Mouse (Mus musculus): ENCODE measurements around the gene Arhgap15. TPM values are rescaled to one million over a fixed set of nuclear protein-coding genes. Genes with fewer than 3 reads are reported as not detected.

The Arhgap15 gene
- total and polyA plus RNA-seq, 2 experiments from 2014 or later, result 1.2 to 2.0 TPM

DNA sequence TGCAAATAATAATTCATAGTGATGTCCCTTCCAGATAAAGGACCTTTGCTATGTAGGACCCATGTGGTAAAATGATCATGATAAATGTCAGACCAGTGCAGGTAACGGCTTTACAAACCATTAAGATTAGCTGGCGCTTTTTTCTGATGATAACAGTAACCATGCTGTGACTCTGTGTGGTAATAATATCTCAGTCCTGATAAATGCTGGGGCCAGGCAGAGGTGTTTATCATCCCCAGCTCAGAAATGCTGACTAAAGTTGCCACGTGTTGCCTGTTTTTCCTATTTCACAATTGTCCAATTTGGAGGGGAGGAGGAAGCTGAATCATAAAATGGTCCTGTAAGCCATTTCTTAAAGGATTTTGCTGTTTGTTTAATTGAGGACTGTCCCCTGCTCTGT is 564.9 kb downstream of the Arhgap15 start:
- 87% methylated on average over 3 of the region's 3 CpGs for WGBS
- Histone ChIP-seq H3K4me3 (ENCODE audit: low read depth, low read length) (no peak overlapping the region), H3K9ac (no peak overlapping the region), H3K9me3 (ENCODE audit: low read length) (no peaks in the 10 kb centered on the region), H3K4me2 (ENCODE audit: low read depth) (no peak overlapping the region), H3K36me3 (ENCODE audit: insufficient read depth) (no peaks in the 10 kb centered on the region), H3K4me1 (ENCODE audit: insufficient read depth) (0 out of 2 replicates have a peak, but pooled peaks cover 5% of the 10 kb centered on the region), H3K27ac (ENCODE audit: low read depth, low read length) (no peak overlapping the region), H3K27me3 (ENCODE audit: insufficient read depth, low read length) (no peaks in the 10 kb centered on the region)
- TF ChIP-seq CTCF (IDR thresholded peaks at IDR 0.05; ENCODE audit: low read depth), result no peak
- DNase-seq, result no peak
- ATAC-seq, result no peak

DNA sequence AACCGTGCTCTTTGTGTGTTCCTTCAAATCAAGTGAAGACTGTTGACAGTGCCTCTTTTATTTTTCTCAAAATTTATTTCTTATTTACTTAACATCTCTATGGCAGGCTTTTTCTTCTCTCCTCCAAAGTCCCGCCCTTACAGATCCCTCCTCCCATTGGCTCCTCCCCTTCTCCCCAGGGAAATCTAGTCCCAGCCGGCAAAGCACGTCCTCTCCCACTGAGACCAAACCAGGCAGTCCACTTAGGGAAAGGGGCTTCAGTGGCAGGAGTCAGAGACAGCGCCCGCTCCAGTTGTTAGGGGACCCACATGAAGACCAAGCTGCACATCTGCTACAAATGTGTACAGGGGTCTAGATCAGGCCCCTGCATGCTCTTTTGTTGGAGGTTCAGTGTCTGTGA is 569.8 kb downstream of the Arhgap15 start:
- TF ChIP-seq CTCF (IDR thresholded peaks at IDR 0.05; ENCODE audit: low read depth), result no peak
- no peaks in the 10 kb centered on the region for H3K36me3 ChIP-seq (ENCODE audit: insufficient read depth)
- H3K4me2 ChIP-seq (ENCODE audit: low read depth), result no peak overlapping the region
- DNase-seq, result no peak
- H3K27me3 ChIP-seq (ENCODE audit: insufficient read depth, low read length), result no peaks in the 10 kb centered on the region
- ATAC-seq, result no peak
- H3K9me3 ChIP-seq (ENCODE audit: low read length), result no peaks in the 10 kb centered on the region
- H3K4me1 ChIP-seq (ENCODE audit: insufficient read depth), result no peaks in the 10 kb centered on the region
- H3K9ac ChIP-seq, result no peak overlapping the region
- H3K4me3 ChIP-seq (ENCODE audit: low read depth, low read length), result no peak overlapping the region
- no peak overlapping the region for H3K27ac ChIP-seq (ENCODE audit: low read depth, low read length)
- WGBS, result 65% methylated on average over 6 of the region's 6 CpGs

DNA sequence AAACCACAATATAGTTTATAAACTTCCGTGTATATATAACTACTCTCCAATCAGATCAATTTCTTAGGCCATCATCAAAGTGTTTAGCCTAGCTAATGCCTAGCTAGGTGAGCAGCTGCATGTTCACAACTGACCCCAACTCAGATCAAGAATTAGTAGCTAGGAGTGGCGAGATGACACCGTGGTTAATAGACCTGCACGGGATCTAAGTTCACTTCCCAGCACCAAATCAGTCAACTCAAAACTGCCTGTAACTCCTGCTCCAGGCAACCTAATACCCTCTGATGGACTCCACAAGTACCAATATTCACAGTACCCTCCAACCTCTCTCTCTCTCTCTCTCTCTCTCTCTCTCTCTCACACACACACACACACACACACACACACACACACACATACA is 570.9 kb downstream of the Arhgap15 start:
- H3K4me2 ChIP-seq (ENCODE audit: low read depth), result no peak overlapping the region
- no peaks in the 10 kb centered on the region for H3K36me3 ChIP-seq (ENCODE audit: insufficient read depth)
- H3K9ac ChIP-seq, result no peak overlapping the region
- DNase-seq (no peak), ATAC-seq (no peak)
- TF ChIP-seq CTCF (IDR thresholded peaks at IDR 0.05; ENCODE audit: low read depth), result no peak
- H3K4me1 ChIP-seq (ENCODE audit: insufficient read depth), result no peaks in the 10 kb centered on the region
- H3K27me3 ChIP-seq (ENCODE audit: insufficient read depth, low read length), result no peaks in the 10 kb centered on the region
- H3K4me3 ChIP-seq (ENCODE audit: low read depth, low read length), result no peak overlapping the region
- no peaks in the 10 kb centered on the region for H3K9me3 ChIP-seq (ENCODE audit: low read length)
- H3K27ac ChIP-seq (ENCODE audit: low read depth, low read length), result no peak overlapping the region
- WGBS, result 94% methylated on average over 4 of the region's 4 CpGs

DNA sequence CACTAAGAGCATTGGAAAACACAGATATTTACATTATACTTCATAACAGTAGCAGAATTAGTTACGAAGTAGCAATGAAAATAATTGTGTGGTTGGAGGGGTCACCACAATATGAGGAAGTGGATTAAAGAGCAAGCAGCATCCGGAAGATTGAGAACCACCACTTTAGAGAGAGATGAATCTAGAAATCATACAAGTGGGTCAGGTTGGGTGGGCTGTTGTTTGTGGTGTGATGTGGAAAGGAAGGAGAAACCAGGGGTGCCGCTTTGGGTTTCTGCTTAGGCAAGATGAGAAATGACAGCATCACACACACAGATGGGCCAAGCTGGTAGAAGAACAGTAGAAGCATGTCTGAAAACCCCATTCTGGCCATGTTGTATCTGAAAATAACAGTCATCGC is 575.2 kb downstream of the Arhgap15 start:
- no peaks in the 10 kb centered on the region for H3K36me3 ChIP-seq (ENCODE audit: insufficient read depth)
- no peak overlapping the region for H3K4me3 ChIP-seq (ENCODE audit: low read depth, low read length)
- H3K27me3 ChIP-seq (ENCODE audit: insufficient read depth, low read length), result no peaks in the 10 kb centered on the region
- no peak overlapping the region for H3K4me2 ChIP-seq (ENCODE audit: low read depth)
- ATAC-seq, result no peak
- no peak overlapping the region for H3K9ac ChIP-seq
- 91% methylated on average over 4 of the region's 4 CpGs for WGBS
- TF ChIP-seq CTCF (IDR thresholded peaks at IDR 0.05; ENCODE audit: low read depth), result no peak
- no peak for DNase-seq
- H3K4me1 ChIP-seq (ENCODE audit: insufficient read depth), result no peaks in the 10 kb centered on the region
- H3K9me3 ChIP-seq (ENCODE audit: low read length), result no peaks in the 10 kb centered on the region
- no peak overlapping the region for H3K27ac ChIP-seq (ENCODE audit: low read depth, low read length)

DNA sequence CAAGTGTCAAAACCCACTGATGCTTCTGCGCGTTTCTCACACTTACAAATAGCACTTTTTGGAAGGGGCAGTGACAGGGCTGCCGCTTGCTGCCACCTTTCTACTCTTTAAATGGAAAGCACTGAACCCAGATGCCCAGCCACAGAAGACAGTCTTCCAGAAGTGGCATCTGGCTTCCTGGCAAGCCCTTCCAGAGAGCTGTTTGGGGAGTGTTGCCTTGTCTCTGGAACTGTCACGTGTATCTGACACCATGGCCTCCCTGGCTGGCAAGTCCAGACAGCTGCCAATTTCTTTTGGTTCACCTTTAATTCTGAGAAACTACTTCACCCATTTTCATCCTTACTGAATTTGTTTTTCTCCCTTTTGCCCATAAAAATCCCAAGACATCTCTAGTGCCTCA is 584.7 kb downstream of the Arhgap15 start:
- Histone ChIP-seq H3K27me3 (ENCODE audit: insufficient read depth, low read length) (no peaks in the 10 kb centered on the region), H3K27ac (ENCODE audit: low read depth, low read length) (no peak overlapping the region), H3K9ac (no peak overlapping the region), H3K4me3 (ENCODE audit: low read depth, low read length) (no peak overlapping the region), H3K36me3 (ENCODE audit: insufficient read depth) (no peaks in the 10 kb centered on the region), H3K4me1 (ENCODE audit: insufficient read depth) (no peaks in the 10 kb centered on the region), H3K9me3 (ENCODE audit: low read length) (no peaks in the 10 kb centered on the region), H3K4me2 (ENCODE audit: low read depth) (no peak overlapping the region)
- DNase-seq (peak; percentile 42), ATAC-seq (peak; percentile 67)
- no peak for TF ChIP-seq CTCF (IDR thresholded peaks at IDR 0.05; ENCODE audit: low read depth)
- 52% methylated on average over 4 of the region's 4 CpGs for WGBS

DNA sequence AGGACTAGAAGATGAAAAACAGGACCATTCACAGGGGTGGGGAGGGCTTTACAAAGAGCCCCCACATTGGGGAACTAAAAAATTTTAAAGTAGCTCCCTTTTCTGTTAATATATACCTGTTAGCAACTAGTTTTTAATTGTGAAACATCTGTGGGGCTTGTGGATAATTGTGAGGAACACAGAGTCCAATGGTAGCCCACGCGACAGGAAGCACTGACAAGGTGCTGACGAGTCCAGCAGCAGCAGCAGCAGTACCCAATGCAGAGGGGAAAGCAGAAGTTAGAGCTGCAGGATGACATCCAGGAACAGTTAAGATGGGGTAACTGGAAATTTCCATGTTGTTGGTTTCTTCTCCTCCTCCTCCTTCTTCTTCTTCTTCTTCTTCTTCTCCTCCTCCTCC is 585.4 kb downstream of the Arhgap15 start:
- ATAC-seq (no peak), DNase-seq (no peak)
- no peak overlapping the region for H3K4me2 ChIP-seq (ENCODE audit: low read depth)
- 74% methylated on average over 3 of the region's 3 CpGs for WGBS
- H3K27ac ChIP-seq (ENCODE audit: low read depth, low read length), result no peak overlapping the region
- TF ChIP-seq CTCF (IDR thresholded peaks at IDR 0.05; ENCODE audit: low read depth), result no peak
- no peaks in the 10 kb centered on the region for H3K9me3 ChIP-seq (ENCODE audit: low read length)
- no peaks in the 10 kb centered on the region for H3K4me1 ChIP-seq (ENCODE audit: insufficient read depth)
- no peak overlapping the region for H3K9ac ChIP-seq
- no peak overlapping the region for H3K4me3 ChIP-seq (ENCODE audit: low read depth, low read length)
- H3K27me3 ChIP-seq (ENCODE audit: insufficient read depth, low read length), result no peaks in the 10 kb centered on the region
- no peaks in the 10 kb centered on the region for H3K36me3 ChIP-seq (ENCODE audit: insufficient read depth)

DNA sequence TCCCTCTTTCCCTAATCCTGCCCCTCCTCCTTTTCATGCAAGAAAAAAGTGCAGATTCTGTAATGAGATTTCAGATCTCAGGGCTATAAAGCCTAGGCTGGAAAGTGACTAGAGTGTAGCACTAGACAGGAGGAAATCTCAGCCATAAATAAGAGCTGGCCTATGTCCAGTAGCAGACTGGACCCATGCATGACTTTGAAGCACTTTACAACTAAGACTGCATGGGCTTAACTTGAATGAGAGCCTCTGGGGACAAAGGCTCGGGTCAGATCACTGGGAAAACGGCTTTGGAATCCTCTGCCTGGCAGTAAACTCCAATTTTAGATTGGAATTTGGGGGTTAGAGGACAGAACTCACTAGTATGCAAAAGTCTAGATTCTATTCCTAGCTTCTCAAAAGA is 585.9 kb downstream of the Arhgap15 start:
- WGBS, result 34% methylated on average over 2 of the region's 2 CpGs

More for the DNA sequence above, 585.9 kb downstream of the Arhgap15 start:
- H3K4me2 ChIP-seq (ENCODE audit: low read depth), result no peak overlapping the region
- no peak overlapping the region for H3K9ac ChIP-seq
- H3K9me3 ChIP-seq (ENCODE audit: low read length), result no peaks in the 10 kb centered on the region
- H3K36me3 ChIP-seq (ENCODE audit: insufficient read depth), result no peaks in the 10 kb centered on the region
- H3K4me3 ChIP-seq (ENCODE audit: low read depth, low read length), result no peak overlapping the region
- DNase-seq (no peak), ATAC-seq (no peak)
- no peaks in the 10 kb centered on the region for H3K4me1 ChIP-seq (ENCODE audit: insufficient read depth)
- H3K27me3 ChIP-seq (ENCODE audit: insufficient read depth, low read length), result no peaks in the 10 kb centered on the region
- TF ChIP-seq CTCF (IDR thresholded peaks at IDR 0.05; ENCODE audit: low read depth), result no peak
- H3K27ac ChIP-seq (ENCODE audit: low read depth, low read length), result no peak overlapping the region

Measured in forebrain, postnatal 0 days (tissue).